Mouse (Mus musculus) MN1 (cell line): ENCODE data around the gene Vezf1.
A peak's percentile ranks its signal among the peaks of the same experiment; 100 is the strongest.

ENCODE experiments used
- DNase-seq: peaks from one replicate; pipeline ENCODE4 v3.0.0-alpha.2; 2016; ENCODE audit warnings: low spot score

Vezf1 gene

GRCm38 (mm10) chr11:88054589-88054988 lies 13.5 kb upstream of the Vezf1 start:
- DNase-seq, result peak; percentile 70

- no peak for DNase-seq
Measured at GRCm38 (mm10) chr11:88055777-88056176, 12.3 kb upstream of the Vezf1 start.

GRCm38 (mm10) chr11:88057788-88058187 lies 10.3 kb upstream of the Vezf1 start:
- no peak for DNase-seq

GRCm38 (mm10) chr11:88059141-88059540 lies 8.9 kb upstream of the Vezf1 start:
- peak; percentile 80 for DNase-seq

- no peak for DNase-seq
Measured at GRCm38 (mm10) chr11:88061892-88062625, 6.0 kb upstream of the Vezf1 start.

GRCm38 (mm10) chr11:88065732-88066131 lies 2.3 kb upstream of the Vezf1 start:
- no peak for DNase-seq

- DNase-seq, result peak; percentile 41
Measured at GRCm38 (mm10) chr11:88067191-88067585, 891 bp upstream of the Vezf1 start.

GRCm38 (mm10) chr11:88068411-88069245 lies 549 bp downstream of the Vezf1 start:
- peak; percentile 58 for DNase-seq

- no peak for DNase-seq
Measured at GRCm38 (mm10) chr11:88069246-88069570, 1.1 kb downstream of the Vezf1 start.

GRCm38 (mm10) chr11:88070392-88070791 lies 2.3 kb downstream of the Vezf1 start:
- no peak for DNase-seq

GRCm38 (mm10) chr11:88071113-88071512 lies 3.0 kb downstream of the Vezf1 start:
- no peak for DNase-seq

- no peak for DNase-seq
Measured at GRCm38 (mm10) chr11:88073343-88073875, 5.3 kb downstream of the Vezf1 start.

- no peak for DNase-seq
Measured at GRCm38 (mm10) chr11:88075701-88076100, 7.6 kb downstream of the Vezf1 start.

- no peak for DNase-seq
Measured at GRCm38 (mm10) chr11:88076394-88076793, 8.3 kb downstream of the Vezf1 start.

GRCm38 (mm10) chr11:88083699-88084098 lies 15.6 kb downstream of the Vezf1 start:
- DNase-seq, result no peak

- DNase-seq, result peak; percentile 97
Measured at GRCm38 (mm10) chr11:88086737-88087627, 18.9 kb downstream of the Vezf1 start.

GRCm38 (mm10) chr11:88089150-88089549 lies 21.1 kb downstream of the Vezf1 start:
- DNase-seq, result no peak

GRCm38 (mm10) chr11:88090293-88090692 lies 22.2 kb downstream of the Vezf1 start:
- DNase-seq, result peak; percentile 59

- no peak for DNase-seq
Measured at GRCm38 (mm10) chr11:88091949-88092348, 23.9 kb downstream of the Vezf1 start.

- DNase-seq, result peak; percentile 28
Measured at GRCm38 (mm10) chr11:88097173-88097572, 29.1 kb downstream of the Vezf1 start.

GRCm38 (mm10) chr11:88098021-88098729 lies 30.1 kb downstream of the Vezf1 start, which contains the start of gene Cuedc1:
TSS of gene Cuedc1 (plus strand) at chr11:88098058.
- no peak for DNase-seq
